Mouse (Mus musculus) C2C12 (cell line): Measurements from ENCODE around the gene Rnf128.

ENCODE experiments used
- CEBPB ChIP-seq: IDR thresholded peaks from one replicate; pipeline ENCODE4 v1.6.1; 2011; ENCODE audit warnings: low read depth, mild to moderate bottlenecking, control low read depth, moderate library complexity
- CTCF ChIP-seq: IDR thresholded peaks from one replicate; pipeline ENCODE4 v1.5.1; 2011; ENCODE audit not compliant: control insufficient read depth, insufficient read depth, insufficient read length
- MAX ChIP-seq: IDR thresholded peaks from one replicate; pipeline ENCODE4 v1.6.1; 2011; ENCODE audit warnings: mild to moderate bottlenecking, control low read depth
- MYOG ChIP-seq: IDR thresholded peaks from one replicate; pipeline ENCODE4 v1.6.1; 2011; ENCODE audit not compliant: control insufficient read depth, insufficient read length; ENCODE audit errors: extremely low read depth
- USF1 ChIP-seq: IDR thresholded peaks from one replicate; pipeline ENCODE4 v1.6.1; 2011; ENCODE audit warnings: low read depth, mild to moderate bottlenecking, control low read depth, moderate library complexity

DNA sequence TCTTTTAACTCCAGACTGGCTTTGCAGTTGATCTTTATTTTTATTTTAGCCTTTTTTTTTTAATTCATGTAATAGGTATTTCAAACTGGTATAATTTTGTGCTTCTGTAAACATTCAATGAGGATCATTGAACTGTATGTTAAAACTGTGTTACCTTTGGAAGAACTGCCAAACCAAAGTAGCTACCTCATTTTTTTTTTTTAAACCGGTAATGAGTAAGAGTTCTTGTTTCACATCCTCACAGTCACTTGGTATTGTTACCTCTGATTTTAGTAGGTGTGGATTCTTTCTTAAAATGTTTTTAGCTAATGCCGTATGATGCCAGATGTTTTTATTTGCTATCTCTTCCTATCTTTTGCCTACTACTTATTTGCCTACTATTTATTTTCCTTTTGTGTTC, 159.2 kb downstream of the Rnf128 start:
- TF ChIP-seq CTCF, result no peak
- no peak for TF ChIP-seq MAX
- no peak for TF ChIP-seq USF1
- no peak for TF ChIP-seq CEBPB
- TF ChIP-seq MYOG, result no peak
